Mouse (Mus musculus) myocyte (in vitro differentiated cells): Measurements from ENCODE around the gene Ssbp3.

Experiments
- CEBPB ChIP-seq: IDR thresholded peaks from 2 replicates; pipeline ENCODE4 v1.6.1; 2011; ENCODE audit warnings: mild to moderate bottlenecking, moderate library complexity; ENCODE audit not compliant: poor library complexity, insufficient read depth, severe bottlenecking
- MAX ChIP-seq: IDR thresholded peaks from one replicate; pipeline ENCODE4 v1.6.1; 2011; ENCODE audit warnings: low read depth, mild to moderate bottlenecking, control low read depth
- MYOD1 ChIP-seq, 3 experiments: IDR thresholded peaks; one replicate each; pipeline ENCODE4 v1.6.1; 2011; ENCODE audit warnings: control low read depth in 2 of 3, low read depth in 2 of 3, mild to moderate bottlenecking in 2 of 3, moderate library complexity in 1 of 3; ENCODE audit not compliant: insufficient read length in 2 of 3, control insufficient read depth in 1 of 3
- POLR2A ChIP-seq: IDR thresholded peaks from one replicate; pipeline ENCODE4 v1.6.1; 2011; ENCODE audit warnings: low read depth, mild to moderate bottlenecking, control low read depth, moderate library complexity; ENCODE audit not compliant: insufficient read length
- REST ChIP-seq: IDR thresholded peaks from one replicate; pipeline ENCODE4 v1.6.1; 2011; ENCODE audit warnings: mild to moderate bottlenecking, control low read depth, moderate library complexity; ENCODE audit not compliant: insufficient read depth, insufficient read length
- USF1 ChIP-seq: IDR thresholded peaks from one replicate; pipeline ENCODE4 v1.6.1; 2011; ENCODE audit warnings: low read depth, mild to moderate bottlenecking, control low read depth, moderate library complexity

DNA sequence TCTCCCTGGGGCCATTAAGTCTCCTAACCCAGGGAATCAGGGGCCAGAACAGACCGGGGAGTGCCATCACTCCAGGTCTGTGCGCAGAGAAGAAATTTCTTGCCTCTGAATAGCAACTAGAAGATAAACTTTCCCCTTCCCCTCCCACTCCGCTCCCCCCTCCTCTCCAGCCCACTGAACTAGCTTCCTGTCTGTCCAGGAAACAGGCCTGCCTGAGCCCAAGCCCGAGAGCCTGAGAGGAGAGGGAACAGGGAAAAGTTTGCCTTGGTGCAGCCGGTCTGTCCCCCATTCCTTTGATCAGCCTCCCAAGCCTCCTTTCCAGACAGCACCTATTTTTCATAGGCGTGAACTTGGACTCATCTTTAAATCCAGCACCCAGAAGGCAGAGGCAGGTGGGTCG is 48.2 kb upstream of the Ssbp3 start:
- no peak for TF ChIP-seq POLR2A
- TF ChIP-seq CEBPB: no peak
- TF ChIP-seq USF1: no peak
- no peak for TF ChIP-seq MYOD1 (IDR thresholded peaks at IDR 0.05; ENCODE audit: control insufficient read depth in 1 of 3, insufficient read length in 2 of 3, low read depth in 2 of 3)
- no peak for TF ChIP-seq REST
- TF ChIP-seq MAX: no peak
